Mouse (Mus musculus) heart, embryonic 16.5 days (tissue): ENCODE results near the gene Shq1. TPM values are rescaled to one million over a fixed set of nuclear protein-coding genes. Genes with fewer than 3 reads are reported as not detected.

Experiments used
- ATAC-seq: fragments of 200-750 bp; cut with Nextera tagmentation; replicated peaks from 2 replicates; pipeline ENCODE4 v1.8.0; 2017; ENCODE audit warnings: moderate number of reproducible peaks; ENCODE audit not compliant: insufficient read depth, low FRiP score; ENCODE audit errors: extremely low read depth
- H3K27ac ChIP-seq: fragments of 300-500 bp; sonication (generic); 2 replicates; pipeline ENCODE4 v1.5.1; 2014; ENCODE audit warnings: mild to moderate bottlenecking, low read length, control low read depth, moderate library complexity
- H3K27me3 ChIP-seq: fragments of 300-500 bp; sonication (generic); 2 replicates; pipeline ENCODE4 v1.6.1; 2014; ENCODE audit warnings: low read length, mixed read lengths; ENCODE audit not compliant: control insufficient read depth, insufficient read depth
- H3K36me3 ChIP-seq: fragments of 300-500 bp; sonication (generic); 2 replicates; pipeline ENCODE4 v1.6.1; 2014; ENCODE audit not compliant: control insufficient read depth, insufficient read depth
- H3K4me1 ChIP-seq: fragments of 300-500 bp; sonication (generic); 2 replicates; pipeline ENCODE4 v1.6.1; 2014; ENCODE audit warnings: low read length, mixed read lengths; ENCODE audit not compliant: control insufficient read depth, insufficient read depth
- H3K4me2 ChIP-seq: fragments of 300-500 bp; sonication (generic); 2 replicates; pipeline ENCODE4 v1.6.1; 2014; ENCODE audit warnings: low read depth, mild to moderate bottlenecking, control low read depth, low read length
- H3K4me3 ChIP-seq: fragments of 300-500 bp; sonication (generic); 2 replicates; pipeline ENCODE4 v1.5.1; 2014; ENCODE audit warnings: mild to moderate bottlenecking, control low read depth, low read length
- H3K9ac ChIP-seq: fragments of 300-500 bp; sonication (generic); 2 replicates; pipeline ENCODE4 v1.6.1; 2014; ENCODE audit warnings: low read length, control low read depth
- H3K9me3 ChIP-seq: fragments of 300-500 bp; sonication (generic); replicated peaks from 2 replicates; pipeline ENCODE4 v1.6.1; 2016; ENCODE audit warnings: low read length; ENCODE audit not compliant: control insufficient read depth
- WGBS: fragments of 180-500 bp; shearing (Covaris S2); extraction: QIAGEN DNeasy Blood & Tissue Kit; methylation state at CpG from one replicate; pipeline ENCODE4 v1.1.7; 2014; 5-methylcytosine and 5-hydroxymethylcytosine counted together
- polyA plus RNA-seq: library from polyadenylated mRNA; unstranded; fragments of >200 nt; fragmentation: Nextera tagmentation; extraction: Ambion mirVana; gene quantifications from 2 replicates; pipeline ENCODE4 v1.2.1, GENCODE M21; 2015

Gene Shq1
- polyA plus RNA-seq, 1 experiment from 2014 or later: 10.4 TPM

DNA sequence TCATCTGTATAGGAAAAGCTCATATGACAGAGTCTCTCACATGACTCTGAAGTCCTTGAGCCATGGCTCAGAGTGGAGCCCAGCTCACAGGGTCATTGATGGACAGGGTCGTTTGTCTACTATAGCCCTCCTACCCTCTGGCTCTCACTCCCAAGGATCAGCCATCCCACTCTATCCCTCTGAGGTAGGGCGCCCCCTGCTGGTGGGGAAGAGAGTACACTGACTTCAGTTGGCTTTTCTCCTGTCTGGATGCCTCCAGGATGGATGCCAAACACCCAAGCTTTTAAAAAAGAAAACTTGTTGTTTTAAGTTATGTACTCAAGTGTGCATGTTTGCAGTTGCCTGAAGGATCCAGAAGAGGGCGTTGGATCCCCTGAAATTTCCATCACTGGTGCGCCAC is 131.3 kb downstream of the Shq1 start:
- 50% methylated on average over 4 of the region's 4 CpGs for WGBS
- Histone ChIP-seq H3K4me2 (no peak overlapping the region), H3K4me3 (no peak overlapping the region), H3K36me3 (no peaks in the 10 kb centered on the region), H3K9ac (no peak overlapping the region), H3K27me3 (no peaks in the 10 kb centered on the region), H3K4me1 (0 out of 2 replicates have a peak, but pooled peaks cover 4% of the 10 kb centered on the region), H3K9me3 (no peaks in the 10 kb centered on the region), H3K27ac (no peak overlapping the region)
- ATAC-seq: no peak

GRCm38 (mm10) chr6:100538570-100538969 is 132.4 kb downstream of the Shq1 start:
- no peak overlapping the region for H3K4me2 ChIP-seq
- no peaks in the 10 kb centered on the region for H3K9me3 ChIP-seq
- no peak overlapping the region for H3K4me3 ChIP-seq
- H3K9ac ChIP-seq: no peak overlapping the region
- ATAC-seq: peak; percentile 56; the same call in 1 of the 2 replicates
- H3K27me3 ChIP-seq: no peaks in the 10 kb centered on the region
- 0 out of 2 replicates have a peak, but pooled peaks cover 4% of the 10 kb centered on the region for H3K4me1 ChIP-seq
- WGBS: 52% methylated on average over 7 of the region's 7 CpGs
- H3K36me3 ChIP-seq: no peaks in the 10 kb centered on the region
- H3K27ac ChIP-seq: no peak overlapping the region

GRCm38 (mm10) chr6:100537987-100538386 is 133.0 kb downstream of the Shq1 start:
- Histone ChIP-seq H3K27ac (no peak overlapping the region), H3K27me3 (no peaks in the 10 kb centered on the region), H3K36me3 (no peaks in the 10 kb centered on the region), H3K4me1 (0 out of 2 replicates have a peak, but pooled peaks cover 4% of the 10 kb centered on the region), H3K9ac (no peak overlapping the region), H3K4me3 (no peak overlapping the region), H3K4me2 (no peak overlapping the region), H3K9me3 (no peaks in the 10 kb centered on the region)
- ATAC-seq: no peak
- WGBS: 86% methylated on average over 6 of the region's 6 CpGs

GRCm38 (mm10) chr6:100537042-100537441 is 133.9 kb downstream of the Shq1 start:
- WGBS: 61% methylated on average over 5 of the region's 5 CpGs
- no peaks in the 10 kb centered on the region for H3K36me3 ChIP-seq
- no peak for ATAC-seq
- no peak overlapping the region for H3K4me3 ChIP-seq
- H3K4me2 ChIP-seq: no peak overlapping the region
- H3K27me3 ChIP-seq: no peaks in the 10 kb centered on the region
- H3K9ac ChIP-seq: no peak overlapping the region
- 0 out of 2 replicates have a peak, but pooled peaks cover 4% of the 10 kb centered on the region for H3K4me1 ChIP-seq
- H3K27ac ChIP-seq: no peak overlapping the region
- no peaks in the 10 kb centered on the region for H3K9me3 ChIP-seq

DNA sequence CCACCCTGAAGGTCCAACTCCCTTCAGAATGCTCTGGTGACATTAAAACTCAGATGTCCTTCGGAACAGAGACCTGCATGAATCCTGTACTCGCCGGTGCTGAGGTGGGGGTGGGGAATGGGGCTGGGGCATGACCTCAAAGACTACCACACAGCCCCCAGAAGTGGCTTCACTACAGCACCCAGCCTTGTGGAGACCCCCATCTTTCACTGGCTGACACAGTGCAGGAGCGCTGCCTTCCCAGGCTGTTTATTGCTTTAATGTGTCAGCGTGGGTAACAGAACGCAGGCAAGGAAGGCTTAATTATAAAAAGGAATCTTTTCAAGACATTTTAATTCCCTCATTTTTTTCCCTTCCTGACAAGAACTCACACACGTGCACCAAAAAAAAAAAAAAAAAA is 137.6 kb downstream of the Shq1 start:
- ATAC-seq: no peak
- H3K9ac ChIP-seq: no peak overlapping the region
- H3K4me2 ChIP-seq: no peak overlapping the region
- no peak overlapping the region for H3K27ac ChIP-seq
- H3K4me1 ChIP-seq: no peaks in the 10 kb centered on the region; the same call in 1 of the 2 replicates
- 56% methylated on average over 7 of the region's 7 CpGs for WGBS
- no peaks in the 10 kb centered on the region for H3K27me3 ChIP-seq
- H3K9me3 ChIP-seq: no peaks in the 10 kb centered on the region
- no peaks in the 10 kb centered on the region for H3K36me3 ChIP-seq
- H3K4me3 ChIP-seq: no peak overlapping the region

DNA sequence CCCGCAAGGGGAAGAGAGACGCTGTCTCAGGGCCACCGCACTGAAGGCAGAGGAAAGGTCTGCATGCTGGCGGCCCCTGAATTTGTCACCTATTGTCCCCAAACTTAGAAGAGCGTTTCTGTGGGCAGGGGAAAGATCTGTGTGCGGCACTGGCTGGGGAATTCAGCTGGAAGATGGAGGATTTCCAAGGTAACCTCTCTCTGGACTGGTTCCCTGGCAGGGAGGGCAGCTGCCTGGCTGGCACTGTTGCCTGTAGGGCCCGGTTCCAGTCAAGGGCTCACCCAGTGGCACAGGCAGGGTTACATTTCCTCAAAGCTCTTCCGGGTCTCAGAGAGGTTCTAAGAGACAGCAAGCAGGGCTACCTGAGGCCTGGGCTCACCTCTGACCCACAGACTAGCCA is 138.6 kb downstream of the Shq1 start:
- Histone ChIP-seq H3K4me1 (no peaks in the 10 kb centered on the region; the same call in 1 of the 2 replicates), H3K9ac (no peak overlapping the region), H3K4me3 (no peak overlapping the region), H3K9me3 (no peaks in the 10 kb centered on the region), H3K4me2 (no peak overlapping the region), H3K27ac (no peak overlapping the region), H3K36me3 (no peaks in the 10 kb centered on the region), H3K27me3 (no peaks in the 10 kb centered on the region)
- WGBS: 84% methylated on average over 8 of the region's 8 CpGs
- no peak for ATAC-seq

- ATAC-seq: no peak
These were observed 141.3 kb downstream of the Shq1 start for GRCm38 (mm10) chr6:100529673-100530072.

DNA sequence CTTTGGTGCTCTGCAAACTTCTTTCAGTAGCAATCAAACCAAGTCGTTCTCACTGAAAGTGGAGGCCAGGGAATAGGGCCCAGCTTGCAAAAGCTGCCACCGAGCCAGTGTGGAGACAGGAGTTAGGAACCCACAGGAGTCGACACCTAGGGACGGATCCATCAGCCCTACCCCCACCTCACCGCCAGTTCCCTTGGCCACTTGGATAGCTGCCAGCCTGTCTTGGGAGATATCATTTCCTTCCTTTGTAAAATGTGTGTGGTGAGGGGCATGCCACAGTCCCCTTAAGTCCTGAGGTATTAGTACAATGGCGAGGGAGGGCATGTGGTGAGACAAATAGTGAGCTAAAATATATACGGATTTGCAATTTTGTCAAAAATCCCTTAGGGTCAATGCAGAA is 142.4 kb downstream of the Shq1 start:
- H3K27me3 ChIP-seq: no peaks in the 10 kb centered on the region; the same call in 1 of the 2 replicates
- no peak overlapping the region for H3K27ac ChIP-seq
- H3K4me2 ChIP-seq: no peak overlapping the region
- no peak overlapping the region for H3K9ac ChIP-seq
- peaks cover 5% of the 10 kb centered on the region for H3K4me1 ChIP-seq
- H3K36me3 ChIP-seq: no peaks in the 10 kb centered on the region
- no peaks in the 10 kb centered on the region for H3K9me3 ChIP-seq
- ATAC-seq: no peak
- H3K4me3 ChIP-seq: no peak overlapping the region
- WGBS: 27% methylated on average over 7 of the region's 7 CpGs

More at GRCm38 (mm10) chr6:100529673-100530072, 141.3 kb downstream of the Shq1 start:
- Histone ChIP-seq H3K4me1 (peaks cover 5% of the 10 kb centered on the region), H3K4me3 (no peak overlapping the region), H3K9me3 (no peaks in the 10 kb centered on the region), H3K27ac (no peak overlapping the region), H3K36me3 (no peaks in the 10 kb centered on the region), H3K9ac (no peak overlapping the region), H3K4me2 (no peak overlapping the region), H3K27me3 (no peaks in the 10 kb centered on the region; the same call in 1 of the 2 replicates)
- 68% methylated on average over 3 of the region's 3 CpGs for WGBS

GRCm38 (mm10) chr6:100527972-100528371 is 143.0 kb downstream of the Shq1 start:
- no peak overlapping the region for H3K9ac ChIP-seq

More at GRCm38 (mm10) chr6:100527972-100528371, 143.0 kb downstream of the Shq1 start:
- H3K36me3 ChIP-seq: no peaks in the 10 kb centered on the region
- no peak overlapping the region for H3K4me3 ChIP-seq
- H3K27ac ChIP-seq: no peak overlapping the region
- WGBS: 84% methylated on average over 5 of the region's 5 CpGs
- H3K4me2 ChIP-seq: no peak overlapping the region
- H3K4me1 ChIP-seq: peaks cover 5% of the 10 kb centered on the region
- no peaks in the 10 kb centered on the region for H3K9me3 ChIP-seq
- ATAC-seq: no peak
- no peaks in the 10 kb centered on the region; the same call in 1 of the 2 replicates for H3K27me3 ChIP-seq
